19 mouse cellular contexts compared by ENCODE assay signal in the genomic region with DNA sequence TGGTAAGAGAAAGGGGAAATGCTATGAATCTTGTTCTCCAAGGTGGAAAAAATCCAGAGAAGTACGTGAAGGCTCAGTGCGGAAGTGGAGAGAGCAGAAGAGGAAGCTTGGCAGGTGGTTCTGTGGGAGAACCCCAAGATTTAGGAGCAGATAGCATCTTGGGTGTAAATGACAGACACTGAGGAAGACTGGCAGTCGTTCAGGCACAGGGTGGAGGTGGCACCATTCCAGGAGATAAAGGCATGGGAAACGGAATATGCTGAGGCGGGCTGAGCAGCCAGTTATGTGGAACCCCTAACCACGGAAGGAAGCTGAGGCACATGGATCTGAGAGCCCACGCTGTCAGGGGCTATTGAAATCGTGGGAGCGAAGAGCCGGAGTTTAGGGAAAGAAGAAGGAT.
A peak's percentile ranks its signal among the peaks of the same experiment; 100 is the strongest.
DNase-seq lines count a peak whose midpoint lies in the region; ATAC-seq lines count a peak whose summit lies in the region.
"Had no signal": no experiment of that assay in that cellular context is flagged by ENCODE, and none has a peak within 500 bp of the region (broad histone marks: within the 10 kb centered on the region; RNA-seq: fewer than 3 reads in every experiment).

No protein-coding gene starts in this region.

- H3K27me3 ChIP-seq in forebrain, embryonic 15.5 days = no peaks in the 10 kb centered on the region
- H3K27me3 ChIP-seq in forebrain, embryonic 13.5 days = no peaks in the 10 kb centered on the region
- no peaks in the 10 kb centered on the region for H3K27me3 ChIP-seq in lung, embryonic 16.5 days (ENCODE audit: control insufficient read depth, insufficient read depth, low read depth, low read length)
- no peaks in the 10 kb centered on the region for H3K27me3 ChIP-seq in forebrain, embryonic 16.5 days (replicated peaks; ENCODE audit: control insufficient read depth, insufficient read depth, low read length)
- H3K27me3 ChIP-seq: embryonic facial prominence, embryonic 13.5 days; lung, embryonic 15.5 days had no signal

- no peak overlapping the region for H3K4me3 ChIP-seq in forebrain, embryonic 15.5 days
- no peak overlapping the region for H3K4me3 ChIP-seq in forebrain, embryonic 13.5 days
- H3K4me3 ChIP-seq in lung, embryonic 16.5 days (ENCODE audit: low read length) = no peak overlapping the region
- H3K4me3 ChIP-seq in forebrain, embryonic 16.5 days (replicated peaks; ENCODE audit: low read length) = no peak overlapping the region
- H3K4me3 ChIP-seq: embryonic facial prominence, embryonic 13.5 days; limb, embryonic 10.5 days; liver, embryonic 12.5 days; lung, embryonic 15.5 days; midbrain, embryonic 10.5 days had no signal

- H3K4me2 ChIP-seq in forebrain, embryonic 15.5 days (replicated peaks) = no peak overlapping the region
- no peak overlapping the region for H3K4me2 ChIP-seq in forebrain, embryonic 13.5 days
- no peak overlapping the region for H3K4me2 ChIP-seq in lung, embryonic 16.5 days (ENCODE audit: low read depth, low read length)
- no peak overlapping the region for H3K4me2 ChIP-seq in forebrain, embryonic 16.5 days (ENCODE audit: low read length)
- H3K4me2 ChIP-seq: embryonic facial prominence, embryonic 13.5 days; liver, embryonic 12.5 days; lung, embryonic 15.5 days had no signal

- 56% methylated on average over 10 of the region's 10 CpGs for whole genome bisulfite sequencing in forebrain, embryonic 15.5 days
- 67% methylated on average over 10 of the region's 10 CpGs for WGBS in forebrain, embryonic 13.5 days
- WGBS in lung, embryonic 16.5 days = 57% methylated on average over 10 of the region's 10 CpGs
- WGBS in forebrain, embryonic 16.5 days = 52% methylated on average over 10 of the region's 10 CpGs

- no peaks in the 10 kb centered on the region for H3K9me3 ChIP-seq in forebrain, embryonic 15.5 days
- no peaks in the 10 kb centered on the region for H3K9me3 ChIP-seq in forebrain, embryonic 13.5 days (replicated peaks)
- H3K9me3 ChIP-seq in lung, embryonic 16.5 days (ENCODE audit: control insufficient read depth, low read length) = no peaks in the 10 kb centered on the region
- no peaks in the 10 kb centered on the region for H3K9me3 ChIP-seq in forebrain, embryonic 16.5 days (ENCODE audit: control insufficient read depth, low read length)
- H3K9me3 ChIP-seq: embryonic facial prominence, embryonic 13.5 days; limb, embryonic 10.5 days; liver, embryonic 12.5 days; lung, embryonic 15.5 days; midbrain, embryonic 10.5 days had no signal

- H3K4me1 ChIP-seq in forebrain, embryonic 15.5 days = 0 out of 2 replicates have a peak, but pooled peaks cover 3% of the 10 kb centered on the region
- H3K4me1 ChIP-seq in forebrain, embryonic 13.5 days = no peaks in the 10 kb centered on the region
- no peaks in the 10 kb centered on the region for H3K4me1 ChIP-seq in lung, embryonic 16.5 days (replicated peaks; ENCODE audit: control insufficient read depth, insufficient read depth, low read length)
- H3K4me1 ChIP-seq in forebrain, embryonic 16.5 days (replicated peaks; ENCODE audit: control insufficient read depth, insufficient read depth, low read length) = peaks cover 4% of the 10 kb centered on the region; the same call in 1 of the 2 replicates
- H3K4me1 ChIP-seq: liver, embryonic 12.5 days; lung, embryonic 15.5 days had no signal

- H3K36me3 ChIP-seq in forebrain, embryonic 15.5 days = no peaks in the 10 kb centered on the region
- no peaks in the 10 kb centered on the region for H3K36me3 ChIP-seq in forebrain, embryonic 13.5 days (ENCODE audit: poor library complexity, severe bottlenecking)
- H3K36me3 ChIP-seq in lung, embryonic 16.5 days (ENCODE audit: control insufficient read depth, insufficient read depth, low read length) = no peaks in the 10 kb centered on the region
- H3K36me3 ChIP-seq in forebrain, embryonic 16.5 days (ENCODE audit: control insufficient read depth, insufficient read depth) = no peaks in the 10 kb centered on the region
- H3K36me3 ChIP-seq: embryonic facial prominence, embryonic 13.5 days; limb, embryonic 10.5 days; liver, embryonic 12.5 days; lung, embryonic 15.5 days; midbrain, embryonic 10.5 days had no signal

- peak; percentile 29; the same call in 1 of the 2 replicates for ATAC-seq in forebrain, embryonic 15.5 days (replicated peaks)
- ATAC-seq in forebrain, embryonic 13.5 days = no peak
- ATAC-seq in lung, embryonic 16.5 days (ENCODE audit: low read depth) = no peak
- ATAC-seq in forebrain, embryonic 16.5 days = peak; percentile 49; the same call in 1 of the 2 replicates
- ATAC-seq: hindbrain, embryonic 16.5 days; liver, embryonic 12.5 days had no signal

- no peak overlapping the region for H3K27ac ChIP-seq in forebrain, embryonic 15.5 days (replicated peaks)
- no peak overlapping the region for H3K27ac ChIP-seq in forebrain, embryonic 13.5 days
- H3K27ac ChIP-seq in lung, embryonic 16.5 days (ENCODE audit: low read length) = peak overlapping the region; percentile 27; the same call in 1 of the 2 replicates
- no peak overlapping the region for H3K27ac ChIP-seq in forebrain, embryonic 16.5 days (ENCODE audit: low read length)
- H3K27ac ChIP-seq: embryonic facial prominence, embryonic 13.5 days; limb, embryonic 10.5 days; liver, embryonic 12.5 days; lung, embryonic 15.5 days; midbrain, embryonic 10.5 days had no signal

- H3K9ac ChIP-seq in forebrain, embryonic 15.5 days (replicated peaks) = no peak overlapping the region
- H3K9ac ChIP-seq in forebrain, embryonic 13.5 days = no peak overlapping the region
- H3K9ac ChIP-seq in lung, embryonic 16.5 days (ENCODE audit: low read length) = no peak overlapping the region
- H3K9ac ChIP-seq in forebrain, embryonic 16.5 days (replicated peaks; ENCODE audit: low read depth, low read length) = no peak overlapping the region
- H3K9ac ChIP-seq: embryonic facial prominence, embryonic 13.5 days; liver, embryonic 12.5 days; lung, embryonic 15.5 days had no signal

- no peak for DNase-seq in lung, postnatal 10 days
- peak; percentile 57 to 65 for DNase-seq in cerebellum, adult 18-20 months
- DNase-seq in kidney, postnatal 4 days = no peak
- DNase-seq in spleen, postnatal 36 days (ENCODE audit: low spot score in 2 of 2) = no peak
- DNase-seq: B cell, adult 2 months; gastrocnemius, postnatal 14 days; kidney, adult 8-10 months; spleen, adult 18-20 months; thymus, postnatal 4 days had no signal

Comparison
In these comparisons a context has a peak if more than half of its experiments do, and no peak if none do; other contexts are left out.
1. ATAC-seq: peak in forebrain, embryonic 15.5 days (single experiment) and forebrain, embryonic 16.5 days (single experiment); none in forebrain, embryonic 13.5 days (single experiment) and lung, embryonic 16.5 days (single experiment).
2. DNase-seq: peak in cerebellum, adult 18-20 months (2 of 2); none in lung, postnatal 10 days (single experiment), kidney, postnatal 4 days (0 of 2) and spleen, postnatal 36 days (0 of 2).